Mouse (Mus musculus) megakaryocyte, embryonic 14.5 days (primary cell): ENCODE results near the gene Dnttip2.

Source experiments
- FLI1 ChIP-seq: IDR thresholded peaks from 2 replicates; pipeline ENCODE4 v1.6.1; 2012; ENCODE audit warnings: low read length, inconsistent platforms, mixed read lengths
- GATA1 ChIP-seq: IDR thresholded peaks from 3 replicates; pipeline ENCODE4 v1.6.1; 2012; ENCODE audit warnings: mixed read lengths, low read length, inconsistent platforms, borderline replicate concordance

GRCm38 (mm10) chr3:122322226-122322625, 48.0 kb downstream of the Dnttip2 start:
- no peak for TF ChIP-seq GATA1
- no peak for TF ChIP-seq FLI1
